Mouse (Mus musculus): ENCODE measurements at regions not wholly inside any gene's neighbourhood (a gene's known extent, or its start where the extent isn't known, plus 50 kb on each side); places are given as distances from the start of the nearest gene placed in this dataset.

DNA sequence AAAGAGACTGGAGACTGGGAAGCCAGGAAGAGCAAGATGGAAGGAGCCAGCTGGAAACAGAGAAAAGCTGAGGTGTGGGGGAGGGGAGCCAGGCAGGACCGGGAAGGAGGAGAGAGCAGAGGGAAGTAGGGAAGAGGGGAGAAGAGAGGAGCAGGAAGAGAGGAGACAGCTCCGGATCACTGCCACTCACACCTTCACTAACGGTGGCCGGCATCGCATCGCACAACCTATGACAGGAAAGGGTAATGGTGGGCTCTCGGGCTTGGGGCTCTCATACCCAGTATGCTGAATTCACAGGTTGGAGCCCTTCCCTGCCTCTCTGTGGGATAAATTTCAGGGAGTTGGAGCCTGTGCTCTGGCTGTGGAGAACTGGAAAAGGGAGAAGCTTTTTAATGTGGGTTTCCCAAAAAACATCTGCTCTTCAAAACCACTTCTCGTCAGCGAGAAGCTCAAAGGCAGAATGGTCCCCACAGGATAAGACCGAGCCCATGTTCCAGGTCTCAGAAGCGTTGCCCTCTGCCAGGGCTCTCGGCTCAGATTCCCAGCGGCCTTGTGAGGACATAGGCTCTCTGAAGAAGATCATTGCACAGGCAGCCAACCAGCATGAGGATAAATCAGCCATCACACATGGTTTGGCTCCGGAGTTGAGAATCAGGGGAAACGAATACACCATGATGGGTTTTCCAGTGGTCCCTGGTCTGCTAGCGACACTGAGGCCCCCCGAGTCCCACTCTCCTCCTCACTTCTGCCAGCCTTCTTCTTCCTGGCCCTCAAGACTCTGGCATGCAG is 53.8 kb upstream of the Coro2b start:
- no peak for DNase-seq (ENCODE audit: inconsistent age in 2 of 2, low spot score in 1 of 2)

DNA sequence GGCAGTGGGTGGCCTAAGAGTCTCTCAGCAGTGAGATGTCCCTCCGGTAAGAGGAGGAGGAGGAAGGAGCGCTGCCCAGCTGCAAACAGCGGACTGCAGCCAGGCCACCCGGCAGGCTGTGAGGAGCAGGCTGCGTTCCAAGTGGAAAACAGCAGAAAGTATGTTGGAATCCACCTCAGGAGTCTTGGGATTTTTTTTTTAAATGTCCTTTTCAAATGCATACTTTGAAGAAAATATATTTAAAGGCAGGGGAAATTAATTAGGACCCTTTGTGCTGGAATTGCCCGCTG is 54.3 kb upstream of the Coro2b start:
- DNase-seq (ENCODE audit: inconsistent age in 2 of 2, low spot score in 1 of 2): no peak

DNA sequence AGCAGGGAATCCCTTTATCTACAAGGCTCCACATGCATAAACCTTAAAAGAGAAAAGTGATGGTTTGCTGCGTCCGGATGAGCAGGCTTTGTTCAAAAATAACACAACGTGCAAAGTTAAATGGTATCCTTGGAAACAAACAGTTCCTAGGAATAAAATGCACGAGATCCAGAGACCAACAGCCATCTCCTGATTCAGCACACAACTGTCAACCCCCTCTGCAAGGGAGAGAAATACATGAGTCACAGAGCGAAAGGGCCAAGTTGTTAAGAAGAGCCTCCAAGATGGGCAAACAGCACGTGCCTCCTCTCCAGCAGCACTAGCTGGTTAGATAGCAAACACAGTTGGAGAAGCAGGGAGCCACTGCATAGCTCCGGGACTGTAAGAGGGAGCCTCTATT is 61.2 kb upstream of the Coro2b start:
- DNase-seq (ENCODE audit: inconsistent age in 2 of 2, low spot score in 1 of 2): no peak

DNA sequence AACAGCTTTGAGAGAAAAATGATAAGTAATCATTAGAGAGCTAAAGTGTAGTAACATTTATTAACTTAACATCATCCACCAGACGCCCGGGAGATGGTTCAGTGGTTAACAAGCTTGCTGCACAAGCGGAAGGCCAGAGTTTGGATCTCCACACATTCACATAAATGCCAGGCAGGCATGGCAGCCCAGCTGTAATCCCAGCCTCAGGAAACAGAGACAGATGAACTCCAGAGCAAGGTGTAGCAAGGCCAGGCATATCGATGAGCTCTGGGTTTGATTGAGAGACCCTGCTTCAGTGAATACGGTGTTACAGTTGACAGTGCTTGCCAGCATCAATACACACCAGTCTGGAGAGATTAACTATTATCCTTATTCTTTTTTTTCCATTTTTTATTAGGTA is 62.1 kb upstream of the Coro2b start:
- DNase-seq (ENCODE audit: inconsistent age in 2 of 2, low spot score in 1 of 2): no peak

DNA sequence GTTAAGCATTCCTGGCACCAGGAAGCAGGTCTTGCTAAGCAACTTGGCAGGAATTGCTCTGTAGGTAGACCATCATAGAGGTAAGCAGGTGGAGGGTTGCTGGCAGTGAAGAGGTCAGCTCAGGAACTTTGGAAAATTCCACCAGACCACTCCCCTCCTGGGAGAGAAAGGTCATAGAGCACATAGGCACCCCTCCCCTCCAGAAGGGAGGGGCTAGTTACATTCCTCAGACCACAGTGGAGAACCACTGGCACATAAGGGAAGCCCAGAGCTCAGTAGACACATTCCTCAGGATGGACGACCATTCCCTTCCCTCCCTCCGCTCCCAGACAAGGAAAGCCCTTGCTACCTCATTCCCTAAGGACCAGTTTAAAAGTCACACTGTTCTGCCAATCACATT is 67.1 kb upstream of the Itga11 start:
- no peak for DNase-seq (ENCODE audit: inconsistent age in 2 of 2, low spot score in 1 of 2)

DNA sequence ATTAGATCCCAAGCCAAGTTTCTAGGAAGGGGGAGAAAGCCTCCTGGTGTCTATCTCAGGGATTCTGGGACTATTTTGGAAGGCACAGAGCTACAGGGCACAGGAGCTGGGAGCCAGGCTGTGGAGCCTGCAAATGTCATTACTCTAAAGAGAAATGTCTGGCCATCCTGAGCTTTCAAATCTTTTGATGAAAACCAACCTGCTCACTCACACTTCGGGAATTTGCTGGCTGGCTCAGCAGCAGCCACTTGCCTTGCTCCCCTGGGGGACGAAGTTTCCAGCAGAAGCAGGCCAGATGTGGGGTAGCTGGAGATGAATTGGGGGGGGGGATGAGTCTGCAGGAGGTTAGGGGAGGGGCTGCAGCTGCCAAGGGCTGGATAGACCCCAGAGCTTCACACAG is 66.2 kb upstream of the Itga11 start:
- no peak for DNase-seq (ENCODE audit: inconsistent age in 2 of 2, low spot score in 1 of 2)

DNA sequence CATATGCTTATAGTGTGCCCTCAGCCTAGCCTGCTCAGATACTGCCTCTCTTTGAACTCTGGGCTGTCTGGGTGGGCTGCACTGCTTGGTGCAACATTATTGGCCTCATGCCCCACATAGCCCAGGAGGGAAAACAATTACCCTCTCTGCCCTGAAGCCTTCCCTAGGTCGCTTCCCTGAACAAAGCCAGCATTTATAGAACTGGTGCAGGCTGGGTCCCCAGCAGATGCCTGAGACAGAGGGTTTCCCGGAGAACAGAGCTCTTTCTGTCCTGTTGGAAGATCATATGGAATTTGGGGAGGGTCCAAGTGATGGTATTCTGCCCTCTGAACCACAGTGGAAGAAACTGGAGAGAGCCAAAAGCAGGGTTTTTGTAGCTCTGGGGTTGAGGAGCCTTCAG is 64.6 kb upstream of the Itga11 start:
- DNase-seq (ENCODE audit: inconsistent age in 2 of 2, low spot score in 1 of 2): no peak

DNA sequence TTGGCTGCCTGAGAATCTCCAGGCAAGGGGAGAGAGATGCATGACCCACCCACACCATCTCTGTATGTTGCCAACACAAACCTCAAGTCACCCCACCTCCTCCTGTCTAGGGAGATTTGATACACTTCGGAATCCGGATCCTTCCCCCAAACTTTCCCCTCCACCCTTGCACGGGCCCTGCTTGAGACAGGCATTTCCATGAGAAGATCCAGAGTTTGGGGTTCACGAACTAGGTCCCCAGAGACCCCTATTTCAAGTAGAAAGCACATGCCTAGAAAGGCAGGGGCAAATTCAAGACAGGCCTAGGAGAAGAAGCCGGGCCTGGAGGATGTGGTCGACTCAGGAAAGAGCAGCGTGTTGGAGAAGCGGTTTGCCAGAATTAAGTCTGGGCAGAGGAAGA is 63.8 kb upstream of the Itga11 start:
- no peak for DNase-seq (ENCODE audit: inconsistent age in 2 of 2, low spot score in 1 of 2)

DNA sequence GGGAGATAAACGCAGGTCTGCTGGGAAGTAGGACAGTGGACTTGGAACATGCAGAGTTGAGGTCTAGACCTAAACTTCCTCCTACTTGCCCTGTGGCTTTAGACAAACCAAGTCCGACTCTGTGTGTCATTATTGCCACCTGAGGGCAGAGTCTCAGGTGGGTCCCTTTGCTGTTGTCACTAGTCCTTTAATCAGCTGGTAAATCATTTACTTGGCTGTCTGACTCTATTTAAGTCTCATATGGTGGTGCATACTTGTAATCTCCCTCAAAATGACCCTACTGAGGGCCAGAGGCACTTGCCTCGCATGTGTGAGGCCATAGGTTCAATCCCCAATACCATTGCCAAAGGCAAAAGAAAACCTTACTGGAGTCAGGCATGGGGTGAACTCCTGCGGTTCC is 62.7 kb upstream of the Itga11 start:
- no peak for DNase-seq (ENCODE audit: inconsistent age in 2 of 2, low spot score in 1 of 2)

DNA sequence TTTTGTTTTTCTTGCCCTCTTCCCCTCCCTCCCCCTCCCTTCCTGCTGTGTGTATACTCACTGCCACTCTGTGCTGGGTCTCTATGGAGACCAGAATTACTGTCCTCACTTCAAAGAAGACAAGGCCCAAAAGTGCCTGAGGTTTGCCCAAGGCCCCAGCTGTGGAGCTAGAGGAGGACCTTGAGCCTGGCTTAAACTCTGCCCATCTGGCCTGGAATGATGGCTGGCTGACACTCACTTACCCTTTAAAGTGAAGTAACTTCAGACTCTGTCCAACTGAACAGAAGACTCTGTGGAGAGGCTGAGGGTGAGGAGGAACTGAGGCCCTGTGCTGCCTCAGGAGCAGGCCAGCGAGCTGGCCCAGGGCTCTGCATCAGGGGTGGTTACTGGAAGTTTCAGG is 61.8 kb upstream of the Itga11 start:
- DNase-seq (ENCODE audit: inconsistent age in 2 of 2, low spot score in 1 of 2): peak in 1 of 2 experiments; percentile 67

DNA sequence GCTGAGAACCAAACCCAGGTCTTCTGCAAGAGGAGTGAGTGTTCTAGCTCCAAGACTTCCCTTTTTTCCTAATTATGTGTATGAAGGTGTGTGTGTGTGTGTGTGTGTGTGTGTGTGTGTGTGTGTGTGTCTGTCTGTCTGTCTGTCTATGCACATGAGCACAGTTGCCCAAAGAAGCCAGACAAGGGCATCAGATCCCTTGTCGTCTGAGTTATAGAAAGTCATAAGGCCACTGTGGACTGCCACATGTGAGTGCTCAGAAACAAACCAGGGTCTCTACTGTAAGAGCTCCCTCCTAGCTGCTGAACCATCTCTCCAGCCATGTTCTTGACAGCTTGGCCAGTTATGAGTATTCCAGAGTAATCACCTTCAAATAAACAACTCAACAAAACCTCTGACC is 58.6 kb upstream of the Itga11 start:
- no peak for DNase-seq (ENCODE audit: inconsistent age in 2 of 2, low spot score in 1 of 2)

DNA sequence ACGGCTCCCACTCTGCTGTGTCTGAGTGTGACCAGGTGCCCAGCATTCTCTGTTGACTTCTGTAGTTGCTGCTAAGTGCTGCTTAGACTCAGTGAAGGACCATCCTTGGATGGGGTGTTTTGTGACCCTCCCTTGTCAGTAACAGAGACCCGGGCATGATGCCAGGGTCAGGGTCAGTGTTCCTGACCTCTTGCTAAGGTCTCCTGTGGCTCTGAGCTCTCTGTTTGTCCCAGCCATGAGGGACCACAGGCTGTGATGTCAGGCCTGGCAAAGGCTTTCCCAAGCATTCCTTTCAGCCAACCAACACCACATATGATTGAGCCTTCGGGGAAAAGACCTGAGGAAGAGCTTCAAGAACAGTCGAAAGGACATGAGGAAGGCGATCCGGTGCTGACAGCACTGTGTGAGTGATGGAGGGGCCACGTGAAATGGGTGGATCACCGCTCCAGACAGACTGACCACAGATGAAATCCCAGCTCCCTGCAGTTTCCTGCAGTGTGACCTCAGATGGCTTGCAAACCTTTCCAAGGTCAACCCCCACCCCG is 56.7 kb upstream of the Itga11 start:
- DNase-seq (ENCODE audit: inconsistent age in 2 of 2, low spot score in 1 of 2): no peak

DNA sequence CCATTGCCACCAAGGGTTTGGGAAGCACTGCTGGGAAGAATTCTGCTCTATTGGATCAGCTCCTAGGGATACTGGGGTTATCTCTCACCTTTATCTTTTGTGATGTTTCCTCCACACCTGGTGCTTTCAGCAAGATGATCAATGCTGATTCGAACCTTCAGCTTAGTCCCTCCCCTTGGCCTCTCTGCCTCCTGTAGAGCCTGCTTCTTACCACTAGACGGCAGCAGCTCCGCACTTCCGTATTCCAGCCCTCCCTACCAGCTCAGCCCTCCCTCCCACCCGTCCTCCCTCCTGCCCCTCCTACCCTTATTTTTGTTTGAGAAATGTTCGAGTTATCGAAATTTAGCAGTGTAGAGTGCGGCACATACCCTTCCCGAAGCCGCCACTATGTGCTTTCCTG is 55.5 kb upstream of the Itga11 start:
- DNase-seq (ENCODE audit: inconsistent age in 2 of 2, low spot score in 1 of 2): no peak

DNA sequence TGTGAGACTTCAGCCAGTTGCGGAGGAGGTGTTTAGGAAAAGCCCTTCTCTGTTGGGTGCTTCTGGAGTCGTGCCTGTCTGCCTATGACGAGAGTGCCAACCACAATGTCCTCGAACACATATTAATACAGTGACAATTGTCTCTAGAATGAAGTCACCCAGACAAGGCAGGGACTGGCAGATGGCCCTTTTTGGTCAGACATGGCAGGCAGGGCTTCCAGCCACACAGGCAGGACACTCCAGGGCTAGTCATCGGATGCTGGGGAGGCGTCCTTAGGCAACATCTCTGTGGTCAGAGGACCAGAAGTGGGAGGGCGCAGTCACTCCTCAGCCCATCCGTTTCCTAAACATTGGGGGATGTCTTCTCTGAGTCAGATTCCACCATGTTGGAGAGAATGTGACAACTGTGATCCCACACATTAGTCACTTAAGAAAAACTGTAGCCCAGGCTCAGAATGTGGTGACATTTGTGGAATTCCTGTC is 53.0 kb upstream of the Itga11 start:
- DNase-seq (ENCODE audit: inconsistent age in 2 of 2, low spot score in 1 of 2): no peak

DNA sequence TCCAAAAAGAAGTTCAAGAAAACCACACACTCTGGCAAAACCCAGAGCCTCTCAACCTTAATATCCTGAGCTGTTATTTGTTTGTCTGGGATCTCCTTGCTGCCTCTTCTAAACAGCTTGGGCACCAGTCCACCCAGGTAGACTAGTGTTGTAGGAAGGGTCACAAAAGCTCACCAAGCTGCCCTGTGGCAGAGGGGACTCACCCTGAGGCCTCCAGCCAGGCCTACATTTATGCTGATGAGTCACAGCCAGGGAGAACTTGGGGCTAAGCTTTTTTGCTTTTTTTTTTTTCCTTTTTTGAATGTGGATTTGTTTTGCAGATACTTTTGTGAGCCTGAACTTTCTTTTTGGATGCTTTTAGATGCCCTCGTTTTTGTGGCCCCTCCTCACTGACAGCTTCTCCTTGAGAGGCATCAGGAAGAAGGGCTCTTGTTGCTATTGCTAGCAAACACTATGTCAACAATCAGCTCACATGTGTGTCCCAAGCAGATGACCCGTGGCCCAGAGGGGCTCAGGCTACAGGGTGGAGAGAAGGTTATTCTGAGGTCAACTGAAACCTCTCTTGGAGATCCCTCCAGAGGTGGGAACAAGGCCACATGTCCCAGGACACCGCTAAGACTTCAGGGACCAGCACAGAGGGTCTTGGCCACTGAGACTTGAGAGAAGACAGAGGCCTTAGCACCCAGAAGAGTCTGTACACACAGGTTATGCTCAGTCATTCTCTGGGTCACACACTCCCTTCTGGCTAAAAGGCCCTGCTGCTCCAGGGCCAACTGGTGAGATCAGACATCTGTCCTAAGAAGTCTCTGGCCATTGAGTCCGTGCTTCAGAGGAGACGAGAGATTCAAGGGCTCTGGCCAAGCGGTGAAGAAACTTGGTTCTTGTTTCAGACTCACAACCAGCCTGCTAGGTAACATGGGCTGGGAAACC is 50.3 kb upstream of the Itga11 start:
- DNase-seq (ENCODE audit: inconsistent age in 2 of 2, low spot score in 1 of 2): peak in 1 of 2 experiments; percentile 58
